ENCODE assay signal across 9 mouse cellular contexts in genomic region chr10:128093496-128094294, GRCm38 (mm10). TPM values are rescaled to one million over a fixed set of nuclear protein-coding genes. Genes with fewer than 3 reads are reported as not detected.
DNase-seq lines count a peak whose midpoint lies in the region; ATAC-seq and TF ChIP-seq lines count a peak whose summit lies in the region.
"Had no signal": no experiment of that assay in that cellular context is flagged by ENCODE, and none has a peak within 500 bp of the region (broad histone marks: within the 10 kb centered on the region; RNA-seq: fewer than 3 reads in every experiment).

No protein-coding gene starts in this region.

- no peaks in the 10 kb centered on the region for H3K27me3 ChIP-seq in erythroblast, embryonic 14.5 days (ENCODE audit: control insufficient read depth)
- no peaks in the 10 kb centered on the region for H3K27me3 ChIP-seq in intestine, embryonic 14.5 days (replicated peaks; ENCODE audit: control insufficient read depth, insufficient read depth, low read length)
- H3K27me3 ChIP-seq: Patski had no signal

- no peaks in the 10 kb centered on the region for H3K9me3 ChIP-seq in erythroblast, embryonic 14.5 days (ENCODE audit: control insufficient read depth, low read length)
- no peaks in the 10 kb centered on the region for H3K9me3 ChIP-seq in intestine, embryonic 14.5 days (ENCODE audit: control insufficient read depth, low read length)

- H3K36me3 ChIP-seq in erythroblast, embryonic 14.5 days (ENCODE audit: control insufficient read depth), result peaks cover 39% of the 10 kb centered on the region
- peaks cover 17% of the 10 kb centered on the region for H3K36me3 ChIP-seq in intestine, embryonic 14.5 days (ENCODE audit: control insufficient read depth, insufficient read depth, low read length)

- peak; percentile 60 for DNase-seq in gastrocnemius, adult 2 months
- DNase-seq in gastrocnemius, postnatal 10 days, result no peak
- peak; percentile 40 for DNase-seq in adrenal gland, postnatal 14 days
- peak; percentile 57 for DNase-seq in intestine, embryonic 14.5 days (ENCODE audit: low spot score)
- DNase-seq in lung, adult 2 months, result peak; percentile 16
- peak; percentile 39 for DNase-seq in retina, embryonic 14.5 days (ENCODE audit: low spot score)
- DNase-seq in ovary, postnatal 36 days (ENCODE audit: low spot score), result no peak

- peak overlapping the region; percentile 61 for H3K9ac ChIP-seq in intestine, embryonic 14.5 days (ENCODE audit: low read length)

- peak overlapping the region; percentile 88 for H3K27ac ChIP-seq in gastrocnemius, adult 2 months
- peak overlapping the region; percentile 89; the same call in 1 of the 2 replicates for H3K27ac ChIP-seq in intestine, embryonic 14.5 days (ENCODE audit: low read depth)

- no peak for TF ChIP-seq CTCF in gastrocnemius, adult 2 months (IDR thresholded peaks at IDR 0.05)
- TF ChIP-seq CTCF in lung, adult 2 months (IDR thresholded peaks at IDR 0.05; ENCODE audit: insufficient read depth, low read length), result no peak

- intact Hi-C loops in gastrocnemius, adult 2 months (cut with DNase I), result loop anchor here (5.0 kb wide), 1 partner anchor 49 kb away; no protein-coding TSS in a partner anchor

- no peak for TF ChIP-seq POLR2A in lung, adult 2 months (IDR thresholded peaks at IDR 0.05; ENCODE audit: borderline replicate concordance, extremely low read depth, low read depth, low read length)

- WGBS in intestine, embryonic 14.5 days, result 29% methylated on average over 13 of the region's 13 CpGs
- WGBS in lung, adult 2 months, result 21% methylated on average over 13 of the region's 13 CpGs

- H3K4me1 ChIP-seq in erythroblast, embryonic 14.5 days (ENCODE audit: control insufficient read depth), result peaks cover 87% of the 10 kb centered on the region
- peaks cover 34% of the 10 kb centered on the region for H3K4me1 ChIP-seq in intestine, embryonic 14.5 days (replicated peaks; ENCODE audit: control insufficient read depth, insufficient read depth, low read length)
- H3K4me1 ChIP-seq in lung, adult 2 months (ENCODE audit: control insufficient read depth, insufficient read depth, low read length), result peaks cover 18% of the 10 kb centered on the region

- peak overlapping the region; percentile 83 for H3K4me2 ChIP-seq in intestine, embryonic 14.5 days (ENCODE audit: low read length)

- ATAC-seq in intestine, embryonic 14.5 days (replicated peaks; ENCODE audit: low FRiP score, low TSS enrichment, low read depth), result no peak

- peak overlapping the region; percentile 79 for H3K4me3 ChIP-seq in gastrocnemius, adult 2 months
- H3K4me3 ChIP-seq in erythroblast, embryonic 14.5 days (replicated peaks), result peak overlapping the region; percentile 78
- peak overlapping the region; percentile 62 for H3K4me3 ChIP-seq in intestine, embryonic 14.5 days (ENCODE audit: low read depth, low read length)
- peak overlapping the region; percentile 82 for H3K4me3 ChIP-seq in lung, adult 2 months (replicated peaks; ENCODE audit: extremely low read depth, low read depth, low read length)

RNA-seq across cellular contexts. Expression of gene Baz2a, which starts 2.3 kb away (rescaled TPM):
- 10 to 100 TPM; 12.7 to 13.2 TPM for total RNA-seq in gastrocnemius, adult 2 months (2021)
- 10 to 100 TPM; 16.1 to 22.7 TPM for total RNA-seq in gastrocnemius, postnatal 10 days (2021)
- 44.3 and 51.5 TPM in 2 replicates for total RNA-seq in adrenal gland, postnatal 14 days (2021)
- 3.2 and 3.6 TPM in 2 replicates for polyA plus RNA-seq in erythroblast, embryonic 14.5 days (2012)
- 23.7 and 26.2 TPM in 2 replicates for polyA plus RNA-seq in intestine, embryonic 14.5 days (2014; fragmentation: Nextera tagmentation; extraction: Ambion mirVana)
- 26.9 and 40.7 TPM in 2 replicates for polyA plus RNA-seq in lung, adult 2 months (2012; rRNA removed)

RNA-seq across cellular contexts. Expression of gene Atp5b, which starts 10.6 kb away (rescaled TPM):
- 1,000 to 10,000 TPM; 3,225 to 4,497 TPM for total RNA-seq in gastrocnemius, adult 2 months (2021)
- total RNA-seq in gastrocnemius, postnatal 10 days (2021), result 1,000 to 10,000 TPM; 3,585 to 4,036 TPM
- total RNA-seq in adrenal gland, postnatal 14 days (2021), result 4,143 and 4,276 TPM in 2 replicates
- 152 and 224 TPM in 2 replicates for polyA plus RNA-seq in erythroblast, embryonic 14.5 days (2012)
- 2,618 and 2,654 TPM in 2 replicates for polyA plus RNA-seq in intestine, embryonic 14.5 days (2014; fragmentation: Nextera tagmentation; extraction: Ambion mirVana)
- 1,519 and 1,632 TPM in 2 replicates for polyA plus RNA-seq in lung, adult 2 months (2012; rRNA removed)

RNA-seq across cellular contexts. Expression of gene Ptges3, which starts 34.9 kb away (rescaled TPM):
- total RNA-seq in gastrocnemius, adult 2 months (2021), result 10 to 100 TPM; 75.4 to 81.3 TPM
- 10 to 100 TPM; 76.1 to 84.5 TPM for total RNA-seq in gastrocnemius, postnatal 10 days (2021)
- total RNA-seq in adrenal gland, postnatal 14 days (2021), result 157 and 172 TPM in 2 replicates
- polyA plus RNA-seq in erythroblast, embryonic 14.5 days (2012), result 8.6 and 11.8 TPM in 2 replicates
- polyA plus RNA-seq in intestine, embryonic 14.5 days (2014; fragmentation: Nextera tagmentation; extraction: Ambion mirVana), result 465 and 489 TPM in 2 replicates
- 43.8 and 84.2 TPM in 2 replicates for polyA plus RNA-seq in lung, adult 2 months (2012; rRNA removed)

RNA-seq across cellular contexts. Expression of gene Naca, which starts 58.3 kb away (rescaled TPM):
- total RNA-seq in gastrocnemius, adult 2 months (2021), result 100 to 1,000 TPM; 385 to 418 TPM
- total RNA-seq in gastrocnemius, postnatal 10 days (2021), result 100 to 1,000 TPM; 517 to 566 TPM
- total RNA-seq in adrenal gland, postnatal 14 days (2021), result 617 and 658 TPM in 2 replicates
- 10.5 and 11.0 TPM in 2 replicates for polyA plus RNA-seq in erythroblast, embryonic 14.5 days (2012)
- polyA plus RNA-seq in intestine, embryonic 14.5 days (2014; fragmentation: Nextera tagmentation; extraction: Ambion mirVana), result 929 and 986 TPM in 2 replicates
- polyA plus RNA-seq in lung, adult 2 months (2012; rRNA removed), result 102 and 113 TPM in 2 replicates

Comparison
In these comparisons a context has a peak if more than half of its experiments do, and no peak if none do; other contexts are left out.
1. DNase-seq: peak in gastrocnemius, adult 2 months (single experiment), adrenal gland, postnatal 14 days (single experiment), intestine, embryonic 14.5 days (single experiment), lung, adult 2 months (single experiment) and retina, embryonic 14.5 days (single experiment); none in gastrocnemius, postnatal 10 days (single experiment) and ovary, postnatal 36 days (single experiment).
2. Peak in every context shown above with its lines, with median percentiles within 50 percentile points of each other: H3K4me3 ChIP-seq.